Mouse (Mus musculus) C2C12 (cell line): ENCODE measurements around the gene Ptprk. TPM values are rescaled to one million over a fixed set of nuclear protein-coding genes. Genes with fewer than 3 reads are reported as not detected.

Experiments
- H3K27me3 ChIP-seq: one replicate; pipeline ENCODE4 v1.6.1; 2011; ENCODE audit not compliant: control insufficient read depth, insufficient read depth, insufficient read length
- H3K36me3 ChIP-seq: one replicate; pipeline ENCODE4 v1.6.1; 2011; ENCODE audit not compliant: control insufficient read depth, insufficient read depth
- H3K4me3 ChIP-seq: one replicate; pipeline ENCODE4 v1.5.1; 2011; ENCODE audit warnings: mild to moderate bottlenecking, control low read depth; ENCODE audit not compliant: poor library complexity, insufficient read depth, severe bottlenecking
- H3K79me2 ChIP-seq: one replicate; pipeline ENCODE4 v1.6.1; 2011; ENCODE audit not compliant: control insufficient read depth, insufficient read depth
- H3K79me3 ChIP-seq: one replicate; pipeline ENCODE4 v1.6.1; 2011; ENCODE audit warnings: low read depth, control low read depth
- H3ac ChIP-seq: one replicate; pipeline ENCODE3; 2011; ENCODE audit warnings: low read depth; ENCODE audit not compliant: control insufficient read depth, insufficient read length
- CEBPB ChIP-seq: IDR thresholded peaks from one replicate; pipeline ENCODE4 v1.6.1; 2011; ENCODE audit warnings: low read depth, mild to moderate bottlenecking, control low read depth, moderate library complexity
- CTCF ChIP-seq: IDR thresholded peaks from one replicate; pipeline ENCODE4 v1.5.1; 2011; ENCODE audit not compliant: control insufficient read depth, insufficient read depth, insufficient read length
- FOSL1 ChIP-seq: IDR thresholded peaks from one replicate; pipeline ENCODE4 v1.8.0; 2011; ENCODE audit warnings: mild to moderate bottlenecking, low read length; ENCODE audit not compliant: poor library complexity, insufficient read depth, severe bottlenecking
- MAX ChIP-seq: IDR thresholded peaks from one replicate; pipeline ENCODE4 v1.6.1; 2011; ENCODE audit warnings: mild to moderate bottlenecking, control low read depth
- MYOD1 ChIP-seq: IDR thresholded peaks from one replicate; pipeline ENCODE4 v1.6.1; 2011; ENCODE audit warnings: low read depth; ENCODE audit not compliant: control insufficient read depth, insufficient read length
- MYOG ChIP-seq: IDR thresholded peaks from one replicate; pipeline ENCODE4 v1.6.1; 2011; ENCODE audit not compliant: control insufficient read depth, insufficient read length; ENCODE audit errors: extremely low read depth
- USF1 ChIP-seq: IDR thresholded peaks from one replicate; pipeline ENCODE4 v1.6.1; 2011; ENCODE audit warnings: low read depth, mild to moderate bottlenecking, control low read depth, moderate library complexity
- polyA plus RNA-seq: library from polyadenylated mRNA; unstranded; fragments of >200 nt; fragmentation: generic; extraction: Trizol; gene quantifications from one replicate; pipeline ENCODE4 v1.2.1, GENCODE M21; 2012; ENCODE audit warnings: missing spikeins

Ptprk gene
- polyA plus RNA-seq, 1 experiment: 13.7 TPM

DNA sequence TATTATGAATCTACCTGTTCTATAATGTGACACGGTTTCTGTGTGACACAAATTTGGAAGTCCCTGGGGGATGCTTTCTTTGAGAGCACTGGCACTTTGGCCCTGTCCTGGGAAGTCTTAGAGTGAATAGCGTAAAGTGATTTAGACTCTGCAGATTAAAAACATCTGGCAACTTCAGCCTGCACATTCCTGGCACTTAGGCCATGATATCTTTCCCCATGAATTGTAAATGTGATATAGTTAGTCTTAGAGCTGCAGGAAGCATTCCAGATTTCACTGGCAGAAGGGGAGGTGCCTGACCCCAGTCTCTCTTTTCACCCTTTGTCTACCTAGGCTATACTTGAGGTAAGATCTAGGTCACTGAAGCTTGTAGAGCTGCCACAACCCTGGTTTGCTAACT lies 295.2 kb downstream of the Ptprk start:
- TF ChIP-seq MYOG (no peak), CEBPB (no peak), FOSL1 (no peak)
- Histone ChIP-seq H3K79me3 (no peaks in the 10 kb centered on the region), H3K4me3 (no peak overlapping the region), H3K36me3 (peaks cover 4% of the 10 kb centered on the region), H3K27me3 (no peaks in the 10 kb centered on the region), H3K79me2 (no peaks in the 10 kb centered on the region), H3ac (no peak overlapping the region)

DNA sequence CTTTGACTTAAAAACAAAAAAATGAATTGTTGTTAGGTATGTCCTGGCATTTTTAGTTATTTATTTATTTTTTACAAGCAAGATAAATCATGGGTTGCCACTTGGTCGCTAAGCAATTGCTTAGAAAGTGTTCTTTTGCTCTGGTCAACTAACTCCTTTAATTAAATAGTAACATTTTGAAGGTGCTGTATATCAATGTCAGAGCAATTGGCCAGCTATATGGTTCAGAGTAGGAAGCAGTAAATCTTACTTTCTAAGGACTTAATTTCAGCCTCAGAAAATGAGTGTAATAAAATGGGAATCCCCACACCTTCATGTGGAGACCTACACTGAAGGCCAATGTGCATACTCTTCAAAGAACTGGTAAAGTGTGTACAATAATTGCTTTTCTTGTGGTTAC lies 300.3 kb downstream of the Ptprk start:
- no peaks in the 10 kb centered on the region for H3K27me3 ChIP-seq
- no peak overlapping the region for H3ac ChIP-seq
- H3K79me3 ChIP-seq: no peaks in the 10 kb centered on the region
- H3K79me2 ChIP-seq: no peaks in the 10 kb centered on the region
- H3K4me3 ChIP-seq: no peak overlapping the region
- no peaks in the 10 kb centered on the region for H3K36me3 ChIP-seq
- TF ChIP-seq MYOG: no peak
- no peak for TF ChIP-seq CTCF
- no peak for TF ChIP-seq FOSL1
- TF ChIP-seq CEBPB: no peak
- no peak for TF ChIP-seq USF1
- TF ChIP-seq MAX: no peak
- TF ChIP-seq MYOD1: no peak

DNA sequence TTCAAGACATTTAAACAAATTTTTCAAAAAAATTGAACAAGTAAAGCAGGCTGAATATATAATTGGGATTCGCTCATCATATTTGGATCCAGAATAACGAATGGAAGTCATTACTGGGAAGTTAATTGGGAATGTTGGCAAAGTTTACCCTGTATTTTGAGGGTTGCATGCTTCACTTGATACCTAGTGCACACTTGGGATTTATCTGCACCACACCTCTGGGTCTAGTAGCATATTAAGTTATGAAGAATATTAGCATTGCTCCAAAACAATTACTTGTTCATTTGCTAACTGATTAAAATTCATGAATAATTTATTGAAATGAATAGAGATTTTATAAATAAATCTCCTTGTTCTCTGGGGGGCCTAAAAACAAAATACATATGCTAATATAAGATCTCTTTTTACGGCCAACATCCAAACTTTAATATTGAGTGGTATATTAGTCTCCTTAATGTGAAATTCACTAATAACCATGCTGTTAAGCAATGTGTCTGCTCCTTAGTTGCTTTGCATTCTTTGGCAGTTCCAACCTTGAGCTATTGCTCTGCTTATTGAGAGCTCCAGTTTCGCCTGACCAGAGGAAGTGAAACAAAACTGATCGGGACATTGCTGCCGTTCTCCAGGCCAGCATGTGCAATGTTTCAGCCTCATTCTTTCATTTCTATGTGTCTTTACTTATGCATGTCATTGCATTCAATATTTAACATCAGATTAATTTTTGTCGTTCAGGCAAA lies 305.3 kb downstream of the Ptprk start:
- H3K79me3 ChIP-seq: no peaks in the 10 kb centered on the region
- no peak for TF ChIP-seq MYOD1
- no peak for TF ChIP-seq FOSL1
- no peak for TF ChIP-seq MAX
- no peak for TF ChIP-seq MYOG
- no peak for TF ChIP-seq CEBPB
- no peak for TF ChIP-seq USF1
- no peak for TF ChIP-seq CTCF
- peaks cover 10% of the 10 kb centered on the region for H3K36me3 ChIP-seq
- no peaks in the 10 kb centered on the region for H3K27me3 ChIP-seq
- H3K4me3 ChIP-seq: no peak overlapping the region
- no peak overlapping the region for H3ac ChIP-seq
- H3K79me2 ChIP-seq: no peaks in the 10 kb centered on the region

DNA sequence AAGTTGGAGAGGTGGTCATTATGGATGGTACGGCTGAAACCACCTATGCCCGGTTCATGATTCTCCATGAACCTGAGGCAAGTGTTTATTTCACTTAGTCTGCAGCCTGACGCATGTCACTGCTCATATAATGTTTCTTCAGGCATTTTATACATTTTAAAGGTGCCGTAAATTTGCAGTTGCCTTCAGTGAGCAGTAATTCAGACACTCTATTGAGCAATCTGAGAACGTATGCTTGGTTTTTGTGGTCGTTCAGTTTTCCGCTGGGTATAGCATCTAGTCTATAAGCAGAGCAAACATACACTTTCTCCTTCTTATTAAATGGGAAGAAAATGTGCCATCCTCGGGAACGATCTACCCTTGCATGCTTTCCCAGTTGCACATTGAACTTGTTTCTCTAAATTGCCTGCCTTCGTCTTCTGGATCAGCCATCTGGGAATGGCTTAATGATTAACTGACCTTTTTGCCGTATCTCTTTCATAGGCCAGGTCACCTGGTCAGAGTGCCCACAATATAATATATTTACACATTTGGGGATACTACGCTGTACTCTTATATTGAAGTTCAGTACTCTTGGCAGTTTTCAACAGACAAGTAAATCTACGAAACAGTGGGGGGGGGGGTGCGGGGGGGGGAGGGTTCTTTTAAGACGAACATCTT lies 313.1 kb downstream of the Ptprk start:
- no peaks in the 10 kb centered on the region for H3K27me3 ChIP-seq
- H3K79me3 ChIP-seq: no peaks in the 10 kb centered on the region
- peaks cover 10% of the 10 kb centered on the region for H3K36me3 ChIP-seq
- no peak overlapping the region for H3ac ChIP-seq
- TF ChIP-seq CTCF (no peak), CEBPB (no peak), MYOD1 (no peak), MAX (no peak), USF1 (no peak), MYOG (no peak), FOSL1 (no peak)
- no peaks in the 10 kb centered on the region for H3K79me2 ChIP-seq
- H3K4me3 ChIP-seq: no peak overlapping the region

DNA sequence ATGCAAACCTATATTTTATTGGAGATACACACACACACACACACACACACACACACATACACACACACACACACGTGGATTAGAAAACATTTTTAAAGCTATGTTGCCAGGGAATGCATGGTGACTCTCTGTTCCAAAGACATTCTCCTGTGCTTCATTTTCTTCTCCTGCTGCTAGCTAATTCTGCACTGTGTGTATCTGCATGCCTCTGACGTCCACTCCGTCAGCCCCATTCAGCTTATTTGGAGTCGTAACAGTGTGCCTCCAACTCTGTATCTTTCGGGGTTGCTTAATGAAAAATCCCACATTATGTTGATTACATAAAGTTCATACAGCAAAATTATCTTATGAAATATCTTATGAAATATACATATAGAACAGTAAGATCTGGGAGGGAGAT lies 316.5 kb downstream of the Ptprk start:
- no peak overlapping the region for H3ac ChIP-seq
- no peaks in the 10 kb centered on the region for H3K36me3 ChIP-seq
- no peaks in the 10 kb centered on the region for H3K27me3 ChIP-seq
- no peaks in the 10 kb centered on the region for H3K79me2 ChIP-seq
- TF ChIP-seq FOSL1 (no peak), MAX (no peak), CEBPB (no peak), MYOD1 (no peak)
- H3K79me3 ChIP-seq: no peaks in the 10 kb centered on the region
- H3K4me3 ChIP-seq: no peak overlapping the region
